Mouse (Mus musculus) limb, embryonic 14.5 days (tissue): ENCODE results near the gene Gm9508. TPM values are rescaled to one million over a fixed set of nuclear protein-coding genes. Genes with fewer than 3 reads are reported as not detected.
"Not testable (repeated sequence)": the region's sequence is repeated elsewhere in the genome, so short reads cannot be mapped to it uniquely, and the experiment has no call there.

Experiments used
- ATAC-seq: fragments of 200-750 bp; cut with Nextera tagmentation; 2 replicates; pipeline ENCODE4 v1.8.0; 2017; ENCODE audit warnings: low read depth, moderate number of reproducible peaks, moderate TSS enrichment; ENCODE audit not compliant: low FRiP score
- DNase-seq: peaks from one replicate; pipeline ENCODE4 v3.0.0-alpha.2; 2015; ENCODE audit warnings: low spot score
- H3K27ac ChIP-seq: fragments of 300-500 bp; sonication (generic); replicated peaks from 2 replicates; pipeline ENCODE4 v1.5.1; 2014; ENCODE audit warnings: low read depth, mild to moderate bottlenecking, low read length, moderate library complexity, mixed read lengths
- H3K27me3 ChIP-seq: fragments of 300-500 bp; sonication (generic); 2 replicates; pipeline ENCODE4 v1.6.1; 2014; ENCODE audit warnings: low read length, mixed read lengths; ENCODE audit not compliant: control insufficient read depth, insufficient read depth
- H3K36me3 ChIP-seq: fragments of 300-500 bp; sonication (generic); 2 replicates; pipeline ENCODE4 v1.6.1; 2014; ENCODE audit warnings: mild to moderate bottlenecking, low read length, moderate library complexity, mixed read lengths; ENCODE audit not compliant: control insufficient read depth, insufficient read depth
- H3K4me1 ChIP-seq: fragments of 300-500 bp; sonication (generic); 2 replicates; pipeline ENCODE4 v1.6.1; 2014; ENCODE audit warnings: antibody characterized with exemption, low read length, mixed read lengths; ENCODE audit not compliant: control insufficient read depth, insufficient read depth
- H3K4me2 ChIP-seq: fragments of 300-500 bp; sonication (generic); replicated peaks from 2 replicates; pipeline ENCODE4 v1.6.1; 2014; ENCODE audit warnings: low read depth, mild to moderate bottlenecking, low read length, moderate library complexity; ENCODE audit not compliant: severe bottlenecking
- H3K4me3 ChIP-seq: fragments of 300-500 bp; sonication (generic); replicated peaks from 2 replicates; pipeline ENCODE4 v1.5.1; 2014; ENCODE audit warnings: low read length
- H3K9ac ChIP-seq: fragments of 300-500 bp; sonication (generic); 2 replicates; pipeline ENCODE4 v1.6.1; 2014; ENCODE audit warnings: mild to moderate bottlenecking, low read depth, low read length, moderate library complexity; ENCODE audit not compliant: severe bottlenecking
- H3K9me3 ChIP-seq: fragments of 300-500 bp; sonication (generic); 2 replicates; pipeline ENCODE4 v1.6.1; 2016; ENCODE audit warnings: low read length; ENCODE audit not compliant: control insufficient read depth
- POLR2A ChIP-seq: fragments of 200-500 bp; IDR thresholded peaks from 2 replicates; pipeline ENCODE4 v1.8.0; 2012; ENCODE audit warnings: inconsistent platforms, mild to moderate bottlenecking, moderate library complexity, borderline replicate concordance; ENCODE audit not compliant: insufficient read depth, insufficient read length; ENCODE audit errors: extremely low read depth
- WGBS: fragments of 180-500 bp; shearing (Covaris S2); extraction: QIAGEN DNeasy Blood & Tissue Kit; methylation state at CpG from one replicate; pipeline ENCODE4 v1.1.7; 2014; 5-methylcytosine and 5-hydroxymethylcytosine counted together
- polyA plus RNA-seq, 2 experiments: library from polyadenylated mRNA; depleted of rRNA in 1 of 2; stranded (reverse) in 1 of 2; unstranded in 1 of 2; fragments of >200 nt; fragmentation: Nextera tagmentation in 1 of 2; extraction: Ambion mirVana in 1 of 2; gene quantifications; 2 replicates each; pipeline versions ENCODE4 v1.2.1 to v1.2.3; 2012 to 2014

The Gm9508 gene
- polyA plus RNA-seq (2012; rRNA removed) = not detected in 2 replicates
- polyA plus RNA-seq (2014; fragmentation: Nextera tagmentation; extraction: Ambion mirVana) = not detected in 2 replicates

DNA sequence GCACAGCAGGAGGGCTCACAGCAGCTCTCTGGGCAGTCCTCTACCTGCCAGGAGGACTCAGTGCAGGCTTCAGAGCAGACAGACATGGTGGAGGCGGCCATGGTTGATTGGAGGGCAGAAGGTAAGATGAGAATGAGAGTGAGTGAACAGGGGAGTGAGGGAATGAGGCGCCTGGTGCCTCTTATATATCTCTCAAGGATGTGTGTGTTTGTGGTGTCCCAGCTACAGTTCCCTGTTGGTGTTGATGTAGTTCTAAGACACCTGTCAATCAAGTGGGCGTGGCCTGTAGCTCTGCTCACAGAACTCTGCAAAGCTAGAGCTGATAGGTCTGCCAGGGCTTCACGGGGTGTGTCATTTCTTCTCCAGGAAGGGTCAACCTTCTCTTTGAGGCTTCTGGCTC, at the start of gene Gm9508:
Gene Gm9508, minus strand, starts transcription at position 101 of the 400 bp plus-strand sequence.
- ATAC-seq (no peak), DNase-seq (no peak)
- Histone ChIP-seq H3K4me3 (no peak within 1 kb of the TSS), H3K9me3 (no peaks in the 10 kb centered on the region), H3K4me2 (no peak within 1 kb of the TSS), H3K27ac (no peak within 1 kb of the TSS), H3K4me1 (0 out of 2 replicates have a peak, but pooled peaks cover 3% of the 10 kb centered on the region), H3K27me3 (no peaks in the 10 kb centered on the region), H3K36me3 (no peaks in the 10 kb centered on the region), H3K9ac (no peak within 1 kb of the TSS)
- TF ChIP-seq POLR2A = no peak
- 30% methylated on average over 4 of the region's 4 CpGs for WGBS

DNA sequence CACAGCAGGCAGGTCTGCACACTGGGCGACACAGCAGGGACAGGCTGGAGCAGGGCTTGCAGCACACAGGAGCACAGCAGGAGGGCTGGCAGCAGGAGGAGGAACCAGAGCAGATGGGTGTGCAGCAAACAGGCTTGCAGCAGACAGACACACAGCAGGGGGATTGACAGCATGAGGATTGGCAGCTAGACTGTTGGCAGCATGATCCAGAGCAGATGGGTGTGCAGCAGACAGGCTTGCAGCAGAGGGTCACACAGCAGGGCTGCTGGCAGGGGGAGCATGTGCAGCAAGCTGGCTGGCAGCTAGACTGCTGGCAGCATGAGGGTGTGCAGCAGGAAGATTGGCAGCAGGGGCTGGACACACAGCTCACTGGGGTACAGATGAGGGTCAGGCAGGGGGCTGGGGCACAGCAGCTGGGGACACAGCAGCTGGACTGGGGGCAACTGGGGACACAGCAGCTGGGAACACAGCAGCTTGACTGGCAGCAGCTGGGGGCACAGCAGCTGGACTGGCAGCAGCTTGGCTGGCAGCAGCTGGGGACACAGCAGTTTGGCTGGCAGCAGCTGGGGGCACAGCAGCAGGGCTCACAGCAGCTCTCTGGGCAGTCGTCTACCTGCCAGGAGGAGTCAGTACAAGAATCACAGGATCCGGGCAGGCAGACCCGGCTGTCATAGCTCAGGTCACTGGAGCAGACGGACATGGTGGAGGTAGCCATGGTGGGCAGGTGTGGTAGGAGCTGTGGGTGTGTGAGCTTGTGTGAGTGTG, 45.1 kb upstream of the Gm9508 start, which contains the start of gene Gm18596:
Gene Gm18596, minus strand, starts transcription at position 715 of the 765 bp plus-strand sequence.
- H3K27me3 ChIP-seq, ATAC-seq, H3K9me3 ChIP-seq, H3K4me2 ChIP-seq, H3K4me3 ChIP-seq, H3K9ac ChIP-seq, H3K27ac ChIP-seq, DNase-seq, H3K36me3 ChIP-seq, H3K4me1 ChIP-seq: not testable (repeated sequence)
- WGBS = 27% methylated on average over 4 of the region's 5 CpGs

DNA sequence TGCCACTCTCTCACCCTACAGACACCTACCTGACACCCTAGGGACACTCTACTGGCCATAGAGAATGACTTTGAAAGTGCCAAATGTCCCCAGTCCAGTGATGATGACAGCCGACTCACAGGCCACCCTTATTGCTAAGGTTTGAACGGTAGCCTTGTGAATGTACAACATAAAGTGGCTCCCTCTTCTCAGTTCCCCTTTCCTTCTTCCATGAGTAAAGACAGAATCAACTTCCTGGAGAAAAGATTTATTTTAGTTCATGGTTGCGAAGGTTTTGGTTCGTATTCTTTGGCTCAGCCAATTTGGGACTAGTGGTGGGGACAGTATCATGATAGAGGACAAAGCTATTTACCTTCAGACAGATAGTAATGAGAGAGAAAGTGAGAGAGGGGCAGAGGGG, 41.9 kb upstream of the Gm9508 start:
- no peaks in the 10 kb centered on the region for H3K36me3 ChIP-seq

DNA sequence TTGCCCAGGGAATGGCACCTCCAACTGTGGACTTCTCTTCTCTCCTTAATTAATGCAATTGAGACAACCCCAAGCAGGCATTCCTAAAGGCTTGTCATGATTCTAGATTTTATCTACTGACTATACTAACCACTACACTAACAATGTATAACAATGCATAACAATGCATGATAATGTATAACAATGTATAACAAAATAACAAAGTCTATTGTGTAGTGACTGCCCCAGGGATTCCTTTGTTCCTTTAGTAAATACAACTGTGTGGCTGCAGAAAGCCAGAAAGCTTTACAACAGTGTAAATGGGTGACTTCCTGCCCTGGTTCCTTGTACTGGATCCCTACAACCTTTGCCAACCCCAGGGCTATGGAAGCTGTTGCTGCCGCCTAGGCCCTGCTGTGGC, 38.9 kb upstream of the Gm9508 start:
- no peak overlapping the region for H3K9ac ChIP-seq
- no peaks in the 10 kb centered on the region for H3K27me3 ChIP-seq
- DNase-seq (no peak), ATAC-seq (no peak)
- TF ChIP-seq POLR2A = no peak
- no peaks in the 10 kb centered on the region for H3K4me1 ChIP-seq
- 82% methylated on average over 1 of the region's 1 CpGs for WGBS
- no peak overlapping the region for H3K4me2 ChIP-seq
- no peak overlapping the region for H3K27ac ChIP-seq
- no peaks in the 10 kb centered on the region for H3K36me3 ChIP-seq
- no peak overlapping the region for H3K4me3 ChIP-seq
- peaks cover 7% of the 10 kb centered on the region; the same call in 1 of the 2 replicates for H3K9me3 ChIP-seq

More for the DNA sequence above, 41.9 kb upstream of the Gm9508 start:
- no peak overlapping the region for H3K9ac ChIP-seq
- WGBS = 80% methylated on average over 4 of the region's 4 CpGs
- H3K4me2 ChIP-seq = no peak overlapping the region
- H3K9me3 ChIP-seq = peaks cover 7% of the 10 kb centered on the region; the same call in 1 of the 2 replicates
- no peaks in the 10 kb centered on the region for H3K27me3 ChIP-seq
- no peak for TF ChIP-seq POLR2A
- no peaks in the 10 kb centered on the region for H3K4me1 ChIP-seq
- no peak overlapping the region for H3K4me3 ChIP-seq
- ATAC-seq (no peak), DNase-seq (no peak)
- no peak overlapping the region for H3K27ac ChIP-seq

DNA sequence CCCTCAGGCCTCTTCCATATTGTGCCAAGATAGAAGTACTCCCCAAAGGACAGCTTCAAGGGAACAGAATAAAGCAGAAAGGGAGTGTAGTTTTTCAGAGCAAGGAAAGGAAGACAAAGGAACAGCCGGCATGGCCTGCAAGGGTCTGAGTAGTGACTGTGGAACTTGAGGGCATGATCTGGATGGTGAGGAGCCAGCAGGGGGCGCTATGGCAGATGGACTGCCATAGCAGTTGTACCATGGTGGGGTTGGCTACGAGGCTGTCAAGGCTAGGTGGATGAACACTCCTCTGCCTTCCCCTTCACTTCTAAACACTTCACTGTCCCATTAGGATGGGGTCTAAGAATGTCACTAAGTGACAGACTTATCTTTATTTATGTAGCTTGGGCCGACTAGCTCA, 32.2 kb upstream of the Gm9508 start:
- 57% methylated on average over 4 of the region's 4 CpGs for WGBS
- DNase-seq = no peak
- Histone ChIP-seq H3K4me2 (no peak overlapping the region), H3K4me1 (no peaks in the 10 kb centered on the region), H3K27me3 (no peaks in the 10 kb centered on the region), H3K4me3 (no peak overlapping the region), H3K36me3 (no peaks in the 10 kb centered on the region), H3K9ac (no peak overlapping the region), H3K9me3 (no peaks in the 10 kb centered on the region), H3K27ac (no peak overlapping the region)
- ATAC-seq = no peak
- no peak for TF ChIP-seq POLR2A
